Mouse (Mus musculus) hindbrain, embryonic 14.5 days (tissue): Measurements from ENCODE around the gene Tprkb. TPM values are rescaled to one million over a fixed set of nuclear protein-coding genes. Genes with fewer than 3 reads are reported as not detected.
"Not testable (repeated sequence)": the region's sequence is repeated elsewhere in the genome, so short reads cannot be mapped to it uniquely, and the experiment has no call there.

ENCODE experiments used
- ATAC-seq: fragments of 200-750 bp; cut with Nextera tagmentation; 2 replicates; pipeline ENCODE4 v1.8.0; 2017; ENCODE audit warnings: moderate number of reproducible peaks, mild to moderate bottlenecking, moderate TSS enrichment, moderate library complexity; ENCODE audit not compliant: low FRiP score
- DNase-seq: peaks from one replicate; pipeline ENCODE4 v3.0.0-alpha.2; 2015; ENCODE audit warnings: low spot score
- H3K27ac ChIP-seq: fragments of 300-500 bp; sonication (generic); 2 replicates; pipeline ENCODE4 v1.5.1; 2014; ENCODE audit warnings: mild to moderate bottlenecking, moderate library complexity
- H3K27me3 ChIP-seq: fragments of 300-500 bp; sonication (generic); 2 replicates; pipeline ENCODE4 v1.6.1; 2014; ENCODE audit warnings: mild to moderate bottlenecking, low read length, mixed read lengths; ENCODE audit not compliant: control insufficient read depth, insufficient read depth
- H3K36me3 ChIP-seq: fragments of 300-500 bp; sonication (generic); replicated peaks from 2 replicates; pipeline ENCODE4 v1.6.1; 2014; ENCODE audit not compliant: control insufficient read depth, insufficient read depth
- H3K4me1 ChIP-seq: fragments of 300-500 bp; sonication (generic); replicated peaks from 2 replicates; pipeline ENCODE4 v1.6.1; 2014; ENCODE audit warnings: antibody characterized with exemption, low read length, mixed read lengths; ENCODE audit not compliant: control insufficient read depth, insufficient read depth
- H3K4me2 ChIP-seq: fragments of 300-500 bp; sonication (generic); replicated peaks from 2 replicates; pipeline ENCODE4 v1.6.1; 2014; ENCODE audit warnings: mild to moderate bottlenecking, moderate library complexity
- H3K4me3 ChIP-seq: fragments of 300-500 bp; sonication (generic); replicated peaks from 2 replicates; pipeline ENCODE4 v1.5.1; 2014; ENCODE audit warnings: mild to moderate bottlenecking, low read length
- H3K9ac ChIP-seq: fragments of 300-500 bp; sonication (generic); 2 replicates; pipeline ENCODE4 v1.6.1; 2014
- H3K9me3 ChIP-seq: fragments of 300-500 bp; sonication (generic); 2 replicates; pipeline ENCODE4 v1.6.1; 2016; ENCODE audit warnings: low read length; ENCODE audit not compliant: control insufficient read depth
- WGBS: fragments of 180-500 bp; shearing (Covaris S2); extraction: QIAGEN DNeasy Blood & Tissue Kit; methylation state at CpG from one replicate; pipeline ENCODE4 v1.1.7; 2014; 5-methylcytosine and 5-hydroxymethylcytosine counted together
- polyA plus RNA-seq: library from polyadenylated mRNA; unstranded; fragments of >200 nt; fragmentation: Nextera tagmentation; extraction: Ambion mirVana; gene quantifications from 2 replicates; pipeline ENCODE4 v1.2.1, GENCODE M21; 2014

Gene Tprkb
- polyA plus RNA-seq, 1 experiment from 2014 or later, result 49.2 TPM

- no peak overlapping the region for H3K4me3 ChIP-seq
- WGBS, result 88% methylated on average over 1 of the region's 1 CpGs
- no peak overlapping the region for H3K9ac ChIP-seq
- H3K27me3 ChIP-seq, result no peaks in the 10 kb centered on the region
- no peak for DNase-seq
- no peaks in the 10 kb centered on the region for H3K9me3 ChIP-seq
- no peak overlapping the region for H3K4me2 ChIP-seq
- peaks cover 76% of the 10 kb centered on the region for H3K36me3 ChIP-seq
- no peak for ATAC-seq
- H3K4me1 ChIP-seq, result no peaks in the 10 kb centered on the region
- no peak overlapping the region for H3K27ac ChIP-seq
Measured at GRCm38 (mm10) chr6:85929312-85929711, 17.6 kb downstream of the Tprkb start.

GRCm38 (mm10) chr6:85934047-85934446 is 22.4 kb downstream of the Tprkb start:
- H3K4me2 ChIP-seq, result no peak overlapping the region
- WGBS, result 81% methylated on average over 8 of the region's 8 CpGs
- H3K4me3 ChIP-seq, result no peak overlapping the region
- H3K36me3 ChIP-seq, result peaks cover 31% of the 10 kb centered on the region
- ATAC-seq, result no peak
- no peak for DNase-seq
- H3K9me3 ChIP-seq, result no peaks in the 10 kb centered on the region
- no peak overlapping the region for H3K27ac ChIP-seq
- no peaks in the 10 kb centered on the region for H3K4me1 ChIP-seq
- H3K9ac ChIP-seq, result no peak overlapping the region
- H3K27me3 ChIP-seq, result no peaks in the 10 kb centered on the region

- Histone ChIP-seq H3K27me3 (no peaks in the 10 kb centered on the region), H3K36me3 (peaks cover 17% of the 10 kb centered on the region), H3K4me2 (no peak overlapping the region), H3K4me3 (no peak overlapping the region), H3K4me1 (no peaks in the 10 kb centered on the region), H3K9me3 (no peaks in the 10 kb centered on the region), H3K9ac (no peak overlapping the region), H3K27ac (no peak overlapping the region)
- ATAC-seq, result no peak
- WGBS, result 62% methylated on average over 3 of the region's 3 CpGs
- no peak for DNase-seq
Measured at GRCm38 (mm10) chr6:85935646-85936045, 24.0 kb downstream of the Tprkb start.

GRCm38 (mm10) chr6:85936508-85937465 is 25.1 kb downstream of the Tprkb start:
- H3K27me3 ChIP-seq, H3K4me1 ChIP-seq, H3K9me3 ChIP-seq: not testable (repeated sequence)
- 0 out of 2 replicates have a peak overlapping the region, but pooled peaks have one; percentile 43 for H3K27ac ChIP-seq
- DNase-seq, result peak; percentile 62
- WGBS, result 2% methylated on average over 37 of the region's 50 CpGs
- H3K4me3 ChIP-seq, result peak overlapping the region; percentile 39
- peak overlapping the region; percentile 68 for H3K4me2 ChIP-seq
- peak overlapping the region; percentile 61 for H3K9ac ChIP-seq
- peaks cover 16% of the 10 kb centered on the region for H3K36me3 ChIP-seq
- ATAC-seq, result peak; percentile 93

- no peak overlapping the region for H3K4me2 ChIP-seq
- no peaks in the 10 kb centered on the region for H3K27me3 ChIP-seq
- H3K9ac ChIP-seq, result no peak overlapping the region
- no peaks in the 10 kb centered on the region for H3K9me3 ChIP-seq
- WGBS, result 80% methylated on average over 10 of the region's 10 CpGs
- no peaks in the 10 kb centered on the region for H3K4me1 ChIP-seq
- H3K4me3 ChIP-seq, result no peak overlapping the region
- no peak for ATAC-seq
- H3K27ac ChIP-seq, result no peak overlapping the region
- DNase-seq, result no peak
- H3K36me3 ChIP-seq, result peaks cover 22% of the 10 kb centered on the region
Measured at GRCm38 (mm10) chr6:85938701-85939100, 27.0 kb downstream of the Tprkb start.

- H3K27ac ChIP-seq, result no peak overlapping the region
- no peaks in the 10 kb centered on the region for H3K4me1 ChIP-seq
- H3K4me2 ChIP-seq, result no peak overlapping the region
- H3K36me3 ChIP-seq, result peaks cover 59% of the 10 kb centered on the region
- H3K4me3 ChIP-seq, result no peak overlapping the region
- no peak for ATAC-seq
- no peak for DNase-seq
- no peaks in the 10 kb centered on the region for H3K27me3 ChIP-seq
- WGBS, result 95% methylated on average over 3 of the region's 3 CpGs
- H3K9me3 ChIP-seq, result no peaks in the 10 kb centered on the region
- H3K9ac ChIP-seq, result no peak overlapping the region
Measured at GRCm38 (mm10) chr6:85942469-85942868, 30.8 kb downstream of the Tprkb start.

GRCm38 (mm10) chr6:85948549-85948948 is 36.9 kb downstream of the Tprkb start:
- ATAC-seq (no peak), DNase-seq (no peak)
- no peak overlapping the region for H3K9ac ChIP-seq
- 78% methylated on average over 6 of the region's 6 CpGs for WGBS
- H3K4me2 ChIP-seq, result no peak overlapping the region
- H3K27me3 ChIP-seq, result no peaks in the 10 kb centered on the region
- peaks cover 96% of the 10 kb centered on the region for H3K36me3 ChIP-seq
- H3K27ac ChIP-seq, result no peak overlapping the region
- no peaks in the 10 kb centered on the region for H3K4me1 ChIP-seq
- H3K9me3 ChIP-seq, result no peaks in the 10 kb centered on the region
- H3K4me3 ChIP-seq, result no peak overlapping the region

- H3K4me3 ChIP-seq, result no peak overlapping the region
- ATAC-seq (no peak), DNase-seq (no peak)
- H3K27me3 ChIP-seq, result no peaks in the 10 kb centered on the region
- H3K9me3 ChIP-seq, result no peaks in the 10 kb centered on the region
- no peak overlapping the region for H3K27ac ChIP-seq
- H3K36me3 ChIP-seq, result peaks cover 62% of the 10 kb centered on the region
- H3K4me2 ChIP-seq, result no peak overlapping the region
- peaks cover 7% of the 10 kb centered on the region for H3K4me1 ChIP-seq
- H3K9ac ChIP-seq, result no peak overlapping the region
- WGBS, result 88% methylated on average over 3 of the region's 3 CpGs
Measured at GRCm38 (mm10) chr6:85957581-85957980, 45.9 kb downstream of the Tprkb start.

- Histone ChIP-seq H3K4me1 (peaks cover 7% of the 10 kb centered on the region), H3K4me2 (peak within 1 kb of the TSS; percentile 92), H3K4me3 (peak within 1 kb of the TSS; percentile 86), H3K9me3 (no peaks in the 10 kb centered on the region), H3K27ac (peak within 1 kb of the TSS; percentile 96), H3K36me3 (peaks cover 27% of the 10 kb centered on the region), H3K9ac (peak within 1 kb of the TSS; percentile 91), H3K27me3 (no peaks in the 10 kb centered on the region)
- peak; percentile 98 for ATAC-seq
- WGBS, result under 1% methylated on average over 69 of the region's 70 CpGs
- DNase-seq, result peak; percentile 97
Measured at GRCm38 (mm10) chr6:85961101-85962091, 49.7 kb downstream of the Tprkb start, which contains the start of gene Dusp11. Dusp11 (minus strand) TSS chr6:85961667.
